Mouse (Mus musculus) G1E (cell line): Measurements from ENCODE around the gene Agap1.

Experiments used
- CTCF ChIP-seq: IDR thresholded peaks from 2 replicates; pipeline ENCODE4 v1.5.1; 2012; ENCODE audit warnings: low read depth, low read length, inconsistent platforms, mixed read lengths
- POLR2AphosphoS5 ChIP-seq: IDR thresholded peaks from 2 replicates; pipeline ENCODE4 v1.6.1; 2012; ENCODE audit warnings: low read depth, low read length, inconsistent platforms; ENCODE audit not compliant: insufficient replicate concordance
- TAL1 ChIP-seq: conservative IDR thresholded peaks from 2 replicates; pipeline ENCODE4 v1.6.1; 2012; ENCODE audit warnings: low read depth, low read length, inconsistent platforms, mixed read lengths

- TF ChIP-seq CTCF (no peak), TAL1 (no peak), POLR2AphosphoS5 (no peak)
These were observed 122.4 kb downstream of the Agap1 start for GRCm38 (mm10) chr1:89576985-89577384.
